Mouse (Mus musculus): ENCODE data around the gene Rab3ip.

Gene Rab3ip

DNA sequence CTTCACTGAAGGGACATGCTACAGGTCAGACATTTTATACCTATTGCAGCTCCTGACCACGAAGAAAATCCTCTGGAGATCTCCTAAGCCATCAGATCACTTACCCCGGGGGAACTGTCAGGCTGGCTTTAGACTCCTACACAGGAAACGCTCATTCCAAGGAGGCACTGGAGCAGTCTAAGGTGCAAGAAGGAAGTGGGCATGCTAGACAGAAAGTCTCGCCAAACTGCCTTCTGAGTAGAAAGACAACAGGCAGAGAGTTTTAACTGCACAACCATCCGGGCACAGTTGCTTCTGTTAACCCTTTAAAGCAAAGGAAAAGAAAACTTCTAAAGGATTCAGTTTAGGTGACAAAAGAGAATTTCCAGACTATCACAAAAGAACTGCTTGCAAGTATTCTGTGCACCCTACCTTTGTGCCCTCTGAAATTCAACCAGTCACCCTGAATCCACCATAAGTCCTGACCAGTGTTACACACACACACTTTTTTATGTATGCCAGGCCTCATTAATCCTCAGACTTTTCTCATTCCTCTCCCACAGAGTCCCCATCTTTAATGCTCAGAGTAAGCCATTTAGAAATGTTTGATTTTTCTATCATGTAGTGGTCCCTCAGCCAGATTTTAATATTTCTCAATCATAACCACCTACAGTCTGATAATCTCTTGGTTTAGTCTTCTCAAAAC is 7.4 kb upstream of the Rab3ip start:
- no peak for DNase-seq (ENCODE audit: low spot score)

DNA sequence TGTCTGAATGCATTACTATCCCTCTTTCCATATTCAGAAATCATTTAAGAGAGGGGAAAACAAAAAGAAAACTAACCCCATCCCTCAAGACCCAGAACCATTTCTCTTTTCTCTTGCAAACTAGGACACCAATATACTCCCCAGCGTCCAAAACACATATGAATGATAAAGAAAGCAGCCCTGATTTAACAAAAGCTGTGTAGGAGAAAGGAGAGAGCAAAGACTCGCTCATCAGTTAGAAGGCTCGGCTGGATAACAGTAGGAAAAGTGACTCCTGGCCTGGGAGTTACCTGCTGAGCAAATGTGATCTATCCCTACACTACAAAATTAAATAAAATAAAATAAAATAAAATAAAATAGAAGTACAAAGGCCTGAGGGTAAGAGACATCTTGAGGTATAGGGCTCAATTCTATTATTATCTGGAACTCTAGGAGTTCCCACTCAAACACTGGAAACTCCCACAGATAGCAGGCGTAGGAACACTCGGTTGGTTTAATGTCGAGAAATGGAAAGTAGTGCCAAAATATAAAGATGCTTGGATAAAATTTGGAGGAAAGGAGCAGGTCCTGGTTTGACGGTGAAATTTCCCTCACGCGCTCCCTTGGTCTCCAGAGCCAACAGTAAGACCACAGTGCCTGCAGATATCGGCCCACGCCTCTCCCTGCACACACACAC is 6.1 kb upstream of the Rab3ip start:
- DNase-seq (ENCODE audit: low spot score), result no peak

DNA sequence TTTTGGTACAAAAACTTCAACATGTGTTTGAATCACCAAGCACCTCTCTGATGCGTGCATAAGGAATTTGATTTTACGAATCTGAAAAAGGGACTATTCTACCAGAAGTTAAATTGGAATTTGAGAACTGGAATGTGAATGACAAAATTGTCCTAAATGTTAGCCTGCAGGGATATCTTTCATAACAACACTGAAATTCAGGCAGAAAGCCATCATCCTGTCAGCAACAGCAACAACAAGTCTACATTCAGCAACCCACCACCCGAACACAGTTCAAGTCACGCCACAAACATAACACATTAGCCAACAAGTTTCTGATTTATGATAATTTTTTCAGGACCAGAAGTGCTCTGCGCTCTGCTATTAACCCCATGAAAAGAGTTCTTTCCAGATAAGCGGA is 4.6 kb upstream of the Rab3ip start:
- DNase-seq (ENCODE audit: low spot score), result no peak

GRCm38 (mm10) chr10:116950886-116951285 is 317 bp upstream of the Rab3ip start:
- DNase-seq (ENCODE audit: low spot score), result no peak

DNA sequence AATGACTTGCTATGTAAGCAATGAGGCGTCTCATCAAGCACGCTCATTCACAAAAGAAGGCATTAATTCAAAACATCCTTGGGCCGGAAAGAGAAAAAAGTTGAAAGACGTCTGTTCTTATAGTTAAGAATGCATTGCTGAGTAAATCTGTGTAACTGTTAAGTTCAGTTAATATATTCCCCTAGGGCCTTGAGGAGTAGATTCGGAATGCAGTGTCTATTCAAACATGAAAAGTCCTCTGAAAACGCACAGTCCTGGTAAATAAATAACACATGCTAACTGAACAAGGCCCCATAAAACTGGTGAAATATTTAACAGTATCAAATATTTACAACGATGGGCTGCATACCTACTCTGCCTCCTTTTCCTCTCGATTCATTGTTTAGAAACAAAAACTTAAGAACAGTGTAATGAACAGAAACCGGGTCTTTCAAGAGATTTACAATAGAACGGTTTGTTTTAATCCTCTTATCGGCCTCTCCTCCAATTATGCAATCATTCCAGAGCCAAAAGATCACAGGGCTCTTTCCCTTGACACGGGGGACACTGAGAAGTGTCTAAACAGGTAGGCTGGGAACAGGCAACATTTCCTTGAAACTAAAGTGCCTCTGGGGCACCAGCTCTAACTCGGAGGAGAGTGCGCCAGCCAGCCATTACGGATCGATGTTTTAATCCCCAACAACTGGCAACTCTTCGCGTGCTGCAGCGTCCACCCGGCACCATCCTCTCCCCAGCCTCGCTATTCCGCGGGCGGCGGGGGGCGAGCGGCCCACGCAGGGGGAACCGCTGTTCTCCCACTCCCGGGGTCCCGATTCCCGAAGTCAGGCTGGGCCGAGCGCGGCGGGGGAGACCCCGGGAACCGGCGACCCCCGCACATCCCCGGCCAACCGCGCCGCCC is 1.2 kb downstream of the Rab3ip start:
- DNase-seq (ENCODE audit: low spot score), result peak; percentile 15

- no peak for DNase-seq (ENCODE audit: low spot score)
These were observed 2.2 kb downstream of the Rab3ip start for GRCm38 (mm10) chr10:116948414-116948813.

GRCm38 (mm10) chr10:116944940-116945339 is 5.6 kb downstream of the Rab3ip start:
- no peak for DNase-seq (ENCODE audit: low spot score)

GRCm38 (mm10) chr10:116944144-116944543 is 6.4 kb downstream of the Rab3ip start:
- no peak for DNase-seq (ENCODE audit: low spot score)

GRCm38 (mm10) chr10:116943025-116943424 is 7.5 kb downstream of the Rab3ip start:
- no peak for DNase-seq (ENCODE audit: low spot score)

DNA sequence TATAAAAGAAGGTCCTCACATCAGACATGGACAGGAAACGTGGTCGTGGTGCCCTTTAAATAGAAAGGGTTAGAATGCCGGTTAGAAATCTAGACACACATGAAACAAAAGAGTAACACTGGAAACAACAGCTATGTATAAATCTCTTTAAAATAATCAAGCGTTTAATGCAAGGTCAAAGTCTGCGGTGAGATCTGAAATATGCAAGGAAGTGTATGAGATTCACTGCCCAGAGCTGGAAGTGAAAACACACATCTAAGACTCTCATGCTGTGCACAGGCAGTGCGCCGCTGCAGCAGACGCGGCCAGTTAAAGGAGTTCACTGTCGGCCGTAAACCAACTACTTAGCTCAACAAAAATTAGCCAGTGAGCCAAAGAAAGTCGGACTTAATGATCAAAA is 15.5 kb downstream of the Rab3ip start:
- no peak for DNase-seq (ENCODE audit: low spot score)

DNA sequence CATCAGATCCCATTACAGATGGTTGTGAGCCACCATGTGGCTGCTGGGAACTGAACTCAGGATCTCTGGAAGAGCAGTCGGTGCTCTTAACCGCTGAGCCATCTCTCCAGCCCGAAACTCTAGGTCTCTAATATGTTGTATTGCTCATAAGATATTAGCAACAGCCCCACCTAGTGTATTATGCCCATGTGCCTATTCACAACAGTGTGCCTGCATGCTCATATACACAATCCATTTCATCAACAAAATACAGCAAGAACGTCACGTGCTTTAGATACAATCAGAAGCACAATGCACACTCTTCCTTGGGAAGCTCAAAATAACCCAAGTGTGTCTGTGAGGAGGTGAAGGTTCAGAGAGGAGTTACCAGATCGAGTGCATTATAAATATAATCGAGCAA is 16.8 kb downstream of the Rab3ip start:
- DNase-seq (ENCODE audit: low spot score), result no peak

DNA sequence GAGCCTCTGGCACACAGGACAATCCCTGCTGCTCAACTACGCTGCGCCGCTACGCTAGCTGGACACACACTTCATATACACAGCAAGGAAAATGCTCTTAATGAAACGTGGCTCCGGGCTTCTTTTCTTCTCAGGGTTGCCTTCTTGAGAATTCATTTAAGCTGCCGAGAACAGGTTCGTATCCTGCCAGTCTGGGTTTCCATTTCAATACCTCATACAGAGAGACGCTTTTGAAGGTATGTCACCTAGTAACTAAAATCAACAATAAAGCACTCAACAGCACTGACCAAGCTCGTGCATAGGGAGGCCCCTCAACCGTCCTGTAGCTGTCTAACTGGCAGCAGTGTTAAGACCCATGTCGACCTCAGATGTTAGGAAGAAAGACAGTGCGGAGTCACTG is 18.2 kb downstream of the Rab3ip start:
- DNase-seq (ENCODE audit: low spot score), result no peak

DNA sequence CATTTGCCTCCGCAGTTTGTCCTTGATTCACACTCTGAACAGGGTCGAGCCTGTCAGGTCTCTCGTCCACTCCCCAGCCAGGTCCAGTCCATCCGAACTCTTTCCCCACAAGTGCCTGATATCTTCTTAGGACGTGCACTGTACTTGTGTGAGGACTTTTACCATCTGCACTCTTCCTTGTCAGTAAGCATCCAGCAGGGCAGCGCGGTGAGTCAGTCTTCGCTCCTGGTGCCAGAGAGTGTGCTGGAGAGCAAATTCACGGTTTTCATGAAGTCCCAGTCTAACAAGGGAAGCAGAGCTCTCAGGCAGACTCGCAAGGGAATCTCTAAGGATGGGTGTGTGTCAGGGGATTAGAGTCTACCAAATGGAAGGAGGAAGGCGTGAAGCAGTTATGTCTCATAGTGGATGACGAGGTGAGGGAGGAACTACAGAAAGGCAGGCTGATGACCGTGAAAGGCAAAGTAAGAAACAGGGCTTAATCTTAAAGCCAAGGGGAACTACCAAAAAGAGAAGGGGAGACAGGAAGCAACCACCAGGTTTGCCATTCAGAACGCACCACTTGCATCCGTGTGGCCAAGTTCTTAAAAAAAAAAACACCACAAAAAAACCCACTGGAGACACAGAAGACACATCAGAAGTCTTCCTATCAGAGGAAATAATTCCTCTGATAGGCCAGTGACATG is 18.9 kb downstream of the Rab3ip start:
- peak; percentile 28 for DNase-seq (ENCODE audit: low spot score)

DNA sequence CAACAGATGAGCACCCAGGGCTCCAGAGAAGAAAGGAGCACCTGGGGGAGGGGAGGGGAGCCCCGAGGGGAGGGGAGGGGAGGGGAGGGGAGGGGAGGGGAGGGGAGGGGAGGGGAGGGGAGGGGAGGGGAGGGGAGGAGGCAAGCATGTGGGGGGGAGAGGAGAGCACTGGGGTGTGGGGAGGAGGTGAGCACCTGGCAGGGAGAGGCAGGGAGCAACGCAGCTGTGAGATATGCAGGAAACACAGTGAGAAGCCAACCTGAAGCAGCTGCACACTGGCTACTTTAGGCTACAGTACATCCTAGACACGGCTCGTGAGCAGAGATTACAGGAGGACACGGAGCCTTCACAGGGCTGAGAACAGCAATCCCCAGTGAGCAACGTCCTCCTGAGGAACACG is 19.6 kb downstream of the Rab3ip start:
- DNase-seq (ENCODE audit: low spot score), result no peak

GRCm38 (mm10) chr10:116930506-116930905 is 20.1 kb downstream of the Rab3ip start:
- no peak for DNase-seq (ENCODE audit: low spot score)

- DNase-seq (ENCODE audit: low spot score), result no peak
These were observed 21.7 kb downstream of the Rab3ip start for GRCm38 (mm10) chr10:116928826-116929225.

DNA sequence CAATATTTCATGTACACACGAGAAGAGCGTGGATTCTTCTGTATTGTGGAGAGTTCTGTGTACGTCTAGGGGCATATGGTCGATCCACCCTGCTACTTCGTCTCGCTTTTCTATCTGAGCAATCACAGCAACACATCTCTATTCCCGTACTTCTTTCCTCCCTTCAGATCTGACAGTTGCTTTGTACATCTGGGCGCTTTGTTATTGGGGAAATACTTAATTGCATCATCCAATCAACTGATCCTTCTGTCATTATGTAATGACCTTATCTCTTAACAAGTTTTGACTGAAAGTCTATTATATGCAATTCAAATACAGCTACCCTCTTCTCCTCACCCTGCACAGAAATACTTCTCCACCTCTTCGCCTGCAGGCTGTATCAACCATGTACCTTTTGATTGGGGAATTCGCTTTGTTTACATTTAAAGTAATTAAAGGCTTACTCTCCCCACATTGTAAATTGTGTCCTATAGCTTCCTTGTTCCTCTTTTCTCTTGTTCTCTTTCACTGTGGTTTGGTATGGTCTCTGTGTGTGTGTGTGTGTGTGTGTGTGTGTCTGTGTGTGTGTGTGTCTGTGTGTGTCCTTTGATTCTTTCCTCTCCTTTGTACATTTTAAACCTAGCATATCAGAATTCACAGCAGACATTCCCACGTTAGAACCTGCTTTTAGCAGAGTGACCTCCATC is 24.0 kb downstream of the Rab3ip start:
- no peak for DNase-seq (ENCODE audit: low spot score)

DNA sequence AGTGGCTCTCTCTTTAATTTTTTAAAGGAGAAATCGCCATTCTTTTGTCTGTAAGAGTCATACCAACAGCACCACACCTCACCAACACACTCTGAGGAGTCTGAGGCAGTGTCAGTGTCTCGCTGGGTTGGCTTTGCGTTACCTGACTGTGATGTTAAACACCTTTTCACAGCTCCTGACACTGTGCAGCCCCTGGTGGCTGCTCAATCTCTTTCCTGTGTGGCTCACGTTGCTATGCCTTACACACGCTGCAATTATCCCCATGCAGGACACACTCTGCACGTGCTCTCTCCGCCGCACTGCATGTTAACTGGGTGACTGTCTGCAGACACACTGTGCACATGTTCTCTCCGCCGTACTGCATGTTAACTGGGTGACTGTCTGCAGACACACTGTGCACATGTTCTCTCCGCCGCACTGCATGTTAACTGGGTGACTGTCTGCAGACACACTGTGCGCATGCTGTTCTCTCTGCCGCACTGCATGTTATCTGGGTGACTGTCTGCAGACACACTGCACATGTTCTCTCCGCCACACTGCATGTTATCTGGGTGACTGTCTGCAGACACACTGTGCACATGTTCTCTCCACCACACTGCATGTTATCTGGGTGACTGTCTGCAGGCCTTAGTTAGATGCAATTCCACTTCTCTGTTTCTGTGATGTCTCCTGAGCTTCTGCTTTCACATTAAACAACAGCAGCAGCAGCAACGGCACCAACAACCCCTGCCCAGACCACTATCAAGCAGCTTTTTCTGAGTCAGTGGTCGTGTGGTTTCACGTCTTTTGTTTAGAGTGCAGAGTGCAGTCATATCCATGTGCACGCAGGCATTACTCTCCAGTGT is 26.7 kb downstream of the Rab3ip start:
- DNase-seq (ENCODE audit: low spot score), result no peak

DNA sequence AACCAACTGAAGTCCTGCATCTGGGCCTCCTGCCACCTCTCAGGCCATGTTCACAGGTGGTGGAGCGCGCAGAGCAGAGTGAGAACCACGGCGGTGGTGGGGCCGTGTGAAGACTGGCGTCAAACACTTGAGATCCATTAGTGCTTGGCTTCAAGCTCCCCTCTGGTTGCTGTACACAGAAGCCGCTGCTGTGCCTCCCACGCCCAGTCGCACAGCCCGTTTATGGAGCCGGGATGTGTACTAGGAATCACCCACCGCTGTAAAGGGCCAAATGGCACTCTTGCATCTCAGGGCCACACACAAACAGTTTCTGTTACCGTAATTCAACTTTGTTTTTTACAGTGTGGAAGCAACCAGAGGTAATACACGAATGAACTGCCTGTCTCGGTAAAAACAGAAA is 28.4 kb downstream of the Rab3ip start:
- no peak for DNase-seq (ENCODE audit: low spot score)

- no peak for DNase-seq (ENCODE audit: low spot score)
These were observed 29.2 kb downstream of the Rab3ip start for GRCm38 (mm10) chr10:116921416-116921815.

- no peak for DNase-seq (ENCODE audit: low spot score)
These were observed 29.9 kb downstream of the Rab3ip start for GRCm38 (mm10) chr10:116920641-116921040.
